Mouse (Mus musculus): ENCODE results near the gene Fez2. TPM values are rescaled to one million over a fixed set of nuclear protein-coding genes. Genes with fewer than 3 reads are reported as not detected.

Gene Fez2
- polyA plus RNA-seq, 1 experiment, result 31.7 TPM

- no peak overlapping the region for H3K4me3 ChIP-seq (ENCODE audit: low read depth, low read length)
- H3K4me1 ChIP-seq (ENCODE audit: control insufficient read depth, insufficient read depth, insufficient read length, low read length), result no peaks in the 10 kb centered on the region
- H3K27ac ChIP-seq (ENCODE audit: insufficient read depth, low read depth, low read length), result no peak overlapping the region
- no peaks in the 10 kb centered on the region for H3K27me3 ChIP-seq (ENCODE audit: control insufficient read depth, insufficient read depth, low read length)
- 95% methylated on average over 4 of the region's 4 CpGs for WGBS
- TF ChIP-seq CTCF (IDR thresholded peaks at IDR 0.05; ENCODE audit: extremely low read depth, insufficient read length, insufficient replicate concordance, low read depth, low read length) (no peak), POLR2A (IDR thresholded peaks at IDR 0.05; ENCODE audit: low read depth, low read length) (no peak)
- H3K36me3 ChIP-seq (ENCODE audit: control insufficient read depth, insufficient read depth, low read length), result no peaks in the 10 kb centered on the region
These were observed 19.2 kb upstream of the Fez2 start for GRCm38 (mm10) chr17:78437161-78437560.

GRCm38 (mm10) chr17:78435661-78436060 is 17.7 kb upstream of the Fez2 start:
- Histone ChIP-seq H3K36me3 (ENCODE audit: control insufficient read depth, insufficient read depth, low read length) (no peaks in the 10 kb centered on the region), H3K4me1 (ENCODE audit: control insufficient read depth, insufficient read depth, insufficient read length, low read length) (no peaks in the 10 kb centered on the region), H3K27me3 (ENCODE audit: control insufficient read depth, insufficient read depth, low read length) (no peaks in the 10 kb centered on the region), H3K27ac (ENCODE audit: insufficient read depth, low read depth, low read length) (no peak overlapping the region), H3K4me3 (ENCODE audit: low read depth, low read length) (no peak overlapping the region)
- no peak for TF ChIP-seq CTCF (IDR thresholded peaks at IDR 0.05; ENCODE audit: extremely low read depth, insufficient read length, insufficient replicate concordance, low read depth, low read length)
- TF ChIP-seq POLR2A (IDR thresholded peaks at IDR 0.05; ENCODE audit: low read depth, low read length), result no peak
- 86% methylated on average over 6 of the region's 6 CpGs for WGBS

- Histone ChIP-seq H3K4me3 (ENCODE audit: low read depth, low read length) (no peak overlapping the region), H3K27ac (ENCODE audit: insufficient read depth, low read depth, low read length) (no peak overlapping the region), H3K27me3 (ENCODE audit: control insufficient read depth, insufficient read depth, low read length) (no peaks in the 10 kb centered on the region), H3K4me1 (ENCODE audit: control insufficient read depth, insufficient read depth, insufficient read length, low read length) (no peaks in the 10 kb centered on the region), H3K36me3 (ENCODE audit: control insufficient read depth, insufficient read depth, low read length) (no peaks in the 10 kb centered on the region)
- TF ChIP-seq CTCF (IDR thresholded peaks at IDR 0.05; ENCODE audit: extremely low read depth, insufficient read length, insufficient replicate concordance, low read depth, low read length), result peak; percentile 87; the same call in 1 of the 2 replicates
- TF ChIP-seq POLR2A (IDR thresholded peaks at IDR 0.05; ENCODE audit: low read depth, low read length), result no peak
- WGBS, result 9% methylated on average over 1 of the region's 1 CpGs
These were observed 16.8 kb upstream of the Fez2 start for GRCm38 (mm10) chr17:78434746-78435145.

GRCm38 (mm10) chr17:78430374-78430773 is 12.4 kb upstream of the Fez2 start:
- Histone ChIP-seq H3K4me1 (ENCODE audit: control insufficient read depth, insufficient read depth, insufficient read length, low read length) (no peaks in the 10 kb centered on the region), H3K4me3 (ENCODE audit: low read depth, low read length) (no peak overlapping the region), H3K27me3 (ENCODE audit: control insufficient read depth, insufficient read depth, low read length) (no peaks in the 10 kb centered on the region), H3K36me3 (ENCODE audit: control insufficient read depth, insufficient read depth, low read length) (no peaks in the 10 kb centered on the region), H3K27ac (ENCODE audit: insufficient read depth, low read depth, low read length) (no peak overlapping the region)
- no peak for TF ChIP-seq POLR2A (IDR thresholded peaks at IDR 0.05; ENCODE audit: low read depth, low read length)
- peak; percentile 66; the same call in 1 of the 2 replicates for TF ChIP-seq CTCF (IDR thresholded peaks at IDR 0.05; ENCODE audit: extremely low read depth, insufficient read length, insufficient replicate concordance, low read depth, low read length)
- WGBS, result 69% methylated on average over 8 of the region's 8 CpGs

- Histone ChIP-seq H3K27me3 (ENCODE audit: control insufficient read depth, insufficient read depth, low read length) (no peaks in the 10 kb centered on the region), H3K27ac (ENCODE audit: insufficient read depth, low read depth, low read length) (no peak overlapping the region), H3K4me1 (ENCODE audit: control insufficient read depth, insufficient read depth, insufficient read length, low read length) (no peaks in the 10 kb centered on the region), H3K4me3 (ENCODE audit: low read depth, low read length) (no peak overlapping the region), H3K36me3 (ENCODE audit: control insufficient read depth, insufficient read depth, low read length) (no peaks in the 10 kb centered on the region)
- WGBS, result 85% methylated on average over 4 of the region's 4 CpGs
- TF ChIP-seq POLR2A (IDR thresholded peaks at IDR 0.05; ENCODE audit: low read depth, low read length) (no peak), CTCF (IDR thresholded peaks at IDR 0.05; ENCODE audit: extremely low read depth, insufficient read length, insufficient replicate concordance, low read depth, low read length) (no peak)
These were observed 11.1 kb upstream of the Fez2 start for GRCm38 (mm10) chr17:78429051-78429450.

GRCm38 (mm10) chr17:78425026-78425425 is 7.1 kb upstream of the Fez2 start:
- no peak overlapping the region for H3K27ac ChIP-seq (ENCODE audit: insufficient read depth, low read depth, low read length)
- H3K36me3 ChIP-seq (ENCODE audit: control insufficient read depth, insufficient read depth, low read length), result no peaks in the 10 kb centered on the region
- no peak overlapping the region for H3K4me3 ChIP-seq (ENCODE audit: low read depth, low read length)
- H3K4me1 ChIP-seq (ENCODE audit: control insufficient read depth, insufficient read depth, insufficient read length, low read length), result no peaks in the 10 kb centered on the region
- WGBS, result 80% methylated on average over 8 of the region's 8 CpGs
- TF ChIP-seq CTCF (IDR thresholded peaks at IDR 0.05; ENCODE audit: extremely low read depth, insufficient read length, insufficient replicate concordance, low read depth, low read length), result no peak
- TF ChIP-seq POLR2A (IDR thresholded peaks at IDR 0.05; ENCODE audit: low read depth, low read length), result no peak
- H3K27me3 ChIP-seq (ENCODE audit: control insufficient read depth, insufficient read depth, low read length), result no peaks in the 10 kb centered on the region

GRCm38 (mm10) chr17:78419216-78419615 is 1.3 kb upstream of the Fez2 start:
- TF ChIP-seq CTCF (IDR thresholded peaks at IDR 0.05; ENCODE audit: extremely low read depth, insufficient read length, insufficient replicate concordance, low read depth, low read length) (no peak), POLR2A (IDR thresholded peaks at IDR 0.05; ENCODE audit: low read depth, low read length) (no peak)
- WGBS, result 79% methylated on average over 4 of the region's 4 CpGs
- H3K4me3 ChIP-seq (ENCODE audit: low read depth, low read length), result no peak overlapping the region
- peaks cover 13% of the 10 kb centered on the region; the same call in 1 of the 2 replicates for H3K4me1 ChIP-seq (ENCODE audit: control insufficient read depth, insufficient read depth, insufficient read length, low read length)
- H3K27ac ChIP-seq (ENCODE audit: insufficient read depth, low read depth, low read length), result no peak overlapping the region
- H3K36me3 ChIP-seq (ENCODE audit: control insufficient read depth, insufficient read depth, low read length), result 0 out of 2 replicates have a peak, but pooled peaks cover 2% of the 10 kb centered on the region
- no peaks in the 10 kb centered on the region for H3K27me3 ChIP-seq (ENCODE audit: control insufficient read depth, insufficient read depth, low read length)
